Mouse (Mus musculus) kidney, postnatal 14 days (tissue): ENCODE results near the gene Prl3d3.
"Not testable (repeated sequence)": the region's sequence is repeated elsewhere in the genome, so short reads cannot be mapped to it uniquely, and the experiment has no call there.

Experiments
- DNase-seq: peaks from one replicate; pipeline ENCODE4 v3.0.0; 2022; ENCODE audit warnings: mixed read lengths

Prl3d3 gene

GRCm38 (mm10) chr13:27156490-27156889, at the start of gene Prl3d3:
TSS of gene Prl3d3 (plus strand) at chr13:27156790.
- DNase-seq: not testable (repeated sequence)

GRCm38 (mm10) chr13:27121398-27121797, 35.2 kb upstream of the Prl3d3 start, which contains the start of gene Prl3d2:
TSS of gene Prl3d2 (plus strand) at chr13:27121698.
- DNase-seq: not testable (repeated sequence)

GRCm38 (mm10) chr13:27148264-27148663, 8.3 kb upstream of the Prl3d3 start:
- no peak for DNase-seq

- no peak for DNase-seq
Observed at GRCm38 (mm10) chr13:27196359-27196758, 39.8 kb downstream of the Prl3d3 start, which contains the start of gene Prl3c1. TSS of gene Prl3c1 (plus strand) at chr13:27196659.
